Mouse (Mus musculus): Measurements from ENCODE around the gene Sertad3.
A peak's percentile ranks its signal among the peaks of the same experiment; 100 is the strongest.
"Not testable (repeated sequence)": the region's sequence is repeated elsewhere in the genome, so short reads cannot be mapped to it uniquely, and the experiment has no call there.

Sertad3 gene

GRCm38 (mm10) chr7:27493022-27493421 is 19.5 kb downstream of the Sertad3 start:
- no peak for DNase-seq (ENCODE audit: low read depth)

GRCm38 (mm10) chr7:27493450-27493849 is 19.9 kb downstream of the Sertad3 start:
- no peak for DNase-seq (ENCODE audit: low read depth)

GRCm38 (mm10) chr7:27494659-27495367 is 21.2 kb downstream of the Sertad3 start:
- DNase-seq (ENCODE audit: low read depth): not testable (repeated sequence)

- no peak for DNase-seq (ENCODE audit: low read depth)
These were observed 25.5 kb downstream of the Sertad3 start, which contains the start of gene Prx for GRCm38 (mm10) chr7:27499036-27499435. Gene Prx (plus strand): TSS chr7:27499324.

GRCm38 (mm10) chr7:27501620-27502019 is 28.1 kb downstream of the Sertad3 start:
- DNase-seq (ENCODE audit: low read depth): no peak

GRCm38 (mm10) chr7:27506765-27507370 is 33.3 kb downstream of the Sertad3 start:
- DNase-seq (ENCODE audit: low read depth): no peak

GRCm38 (mm10) chr7:27507711-27508647 is 34.4 kb downstream of the Sertad3 start:
- DNase-seq (ENCODE audit: low read depth): peak; percentile 100

- DNase-seq (ENCODE audit: low read depth): peak; percentile 88
These were observed 35.1 kb downstream of the Sertad3 start for GRCm38 (mm10) chr7:27508648-27509005.

GRCm38 (mm10) chr7:27510809-27511208 is 37.2 kb downstream of the Sertad3 start:
- DNase-seq (ENCODE audit: low read depth): no peak

- no peak for DNase-seq (ENCODE audit: low read depth)
These were observed 41.4 kb downstream of the Sertad3 start for GRCm38 (mm10) chr7:27514961-27515360.

- no peak for DNase-seq (ENCODE audit: low read depth)
These were observed 44.7 kb downstream of the Sertad3 start for GRCm38 (mm10) chr7:27518314-27518713.

GRCm38 (mm10) chr7:27520104-27520503 is 46.5 kb downstream of the Sertad3 start:
- DNase-seq (ENCODE audit: low read depth): no peak

GRCm38 (mm10) chr7:27520599-27520998 is 47.0 kb downstream of the Sertad3 start:
- DNase-seq (ENCODE audit: low read depth): no peak

GRCm38 (mm10) chr7:27522967-27523366 is 49.4 kb downstream of the Sertad3 start, which contains the start of gene Hipk4:
Gene Hipk4 (plus strand): TSS chr7:27523267.
- DNase-seq (ENCODE audit: low read depth): no peak

GRCm38 (mm10) chr7:27523805-27524204 is 50.2 kb downstream of the Sertad3 start:
- DNase-seq (ENCODE audit: low read depth): no peak

GRCm38 (mm10) chr7:27526039-27526827 is 52.7 kb downstream of the Sertad3 start:
- peak; percentile 90 for DNase-seq (ENCODE audit: low read depth)
